Mouse (Mus musculus) CD4-positive, CD25-positive, alpha-beta regulatory T cell, adult 4 months (primary cell): Measurements from ENCODE around the gene Ccrl2. TPM values are rescaled to one million over a fixed set of nuclear protein-coding genes. Genes with fewer than 3 reads are reported as not detected.

ENCODE experiments used
- ATAC-seq: one replicate; pipeline ENCODE4 v1.8.0; 2017
- polyA plus RNA-seq, 2 experiments: library from polyadenylated mRNA; unstranded; fragments of 100-300 nt; shearing (Covaris generic); gene quantifications; one replicate each; pipeline ENCODE4 v1.2.1; 2017

Gene Ccrl2
- 10 to 100 TPM; 25.6 to 26.3 TPM for polyA plus RNA-seq

GRCm38 (mm10) chr9:111056798-111057543 lies at the start of gene Ccrl2:
TSS of gene Ccrl2 (minus strand) at chr9:111057519.
- peak; percentile 43 for ATAC-seq

DNA sequence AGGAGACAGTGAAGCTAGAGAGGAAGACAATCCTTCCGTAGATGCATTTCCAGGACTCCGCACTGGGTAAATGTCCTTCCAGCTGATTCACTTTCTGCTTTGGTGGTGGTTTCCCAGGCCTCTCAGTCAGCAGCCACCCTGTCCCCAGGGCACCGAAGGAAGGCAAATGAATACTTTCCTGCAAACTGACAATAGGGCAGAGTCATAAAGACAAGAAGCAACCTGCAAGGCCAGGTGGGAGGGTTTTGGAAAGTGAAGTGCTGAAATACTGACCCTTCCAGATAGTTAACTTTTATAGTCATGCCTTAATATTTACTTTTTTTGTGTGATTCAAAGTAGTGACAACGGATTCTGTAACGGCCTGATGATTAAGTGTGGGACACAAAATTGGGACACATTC lies 46.6 kb upstream of the Ccrl2 start:
- ATAC-seq, result no peak

DNA sequence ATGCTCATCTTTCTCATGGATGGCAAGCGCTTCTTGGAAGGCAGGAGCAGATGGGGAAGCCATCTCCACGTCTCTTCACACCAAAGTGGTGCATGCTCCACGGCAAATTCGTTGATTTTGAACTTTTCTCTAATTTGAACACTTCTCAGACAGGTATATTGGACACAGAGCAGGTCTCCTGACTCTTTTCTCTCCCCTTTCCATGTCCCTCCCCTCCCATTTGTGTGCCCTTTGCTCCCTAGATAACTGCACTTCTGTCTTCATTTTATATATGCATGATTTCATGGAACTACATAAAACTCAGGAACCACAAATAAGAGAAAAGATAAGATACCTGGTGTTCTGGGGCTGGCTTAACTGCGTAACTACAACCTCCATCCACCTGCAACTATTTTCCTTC lies 46.0 kb upstream of the Ccrl2 start:
- no peak for ATAC-seq

GRCm38 (mm10) chr9:111100406-111100805 lies 43.1 kb upstream of the Ccrl2 start:
- no peak for ATAC-seq

GRCm38 (mm10) chr9:111097543-111097942 lies 40.2 kb upstream of the Ccrl2 start:
- no peak for ATAC-seq

DNA sequence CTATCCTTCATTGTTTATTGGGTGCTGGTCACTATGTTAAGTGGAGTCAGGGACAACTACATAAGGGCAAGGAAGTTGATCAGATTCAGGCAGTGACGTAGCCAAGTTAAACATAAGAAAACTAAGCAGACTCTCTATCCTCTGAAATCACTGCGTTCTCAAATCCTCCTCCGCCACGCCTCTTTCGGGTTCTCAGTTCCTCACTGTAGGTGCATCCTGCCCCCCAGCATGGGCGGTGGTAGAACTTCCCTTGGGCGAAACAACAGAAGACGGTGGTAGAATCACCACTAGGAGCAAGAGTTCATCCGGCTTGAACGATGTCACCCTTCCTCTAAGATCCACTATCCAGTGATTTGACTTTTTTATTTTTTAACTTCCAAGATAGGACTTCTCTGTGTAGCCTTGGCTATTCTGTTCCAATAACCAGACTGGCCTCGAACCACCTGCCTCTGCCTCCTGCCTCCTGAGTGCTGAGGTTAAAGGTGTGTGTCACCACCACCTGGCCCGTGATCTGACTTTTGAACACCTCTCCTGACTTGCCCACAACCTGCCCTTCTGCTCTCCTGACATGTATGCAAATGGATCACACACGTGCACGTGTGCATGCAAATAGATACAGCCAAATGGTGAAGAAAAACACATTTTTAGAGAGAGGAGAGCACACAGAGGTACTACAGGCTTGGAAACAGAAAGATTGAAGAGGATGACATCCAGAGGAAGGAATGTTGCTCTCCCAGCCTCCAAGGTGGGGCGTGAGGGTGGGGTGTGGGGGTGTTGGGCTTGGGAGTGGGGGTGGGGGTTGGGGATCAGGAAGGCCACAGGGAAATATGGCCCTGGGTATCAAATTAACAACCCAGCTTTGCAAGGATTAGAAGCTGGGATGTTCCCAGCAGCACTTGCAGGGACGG lies 39.4 kb upstream of the Ccrl2 start:
- ATAC-seq, result no peak

GRCm38 (mm10) chr9:111095710-111096109 lies 38.4 kb upstream of the Ccrl2 start:
- no peak for ATAC-seq

- no peak for ATAC-seq
These were observed 37.3 kb upstream of the Ccrl2 start for GRCm38 (mm10) chr9:111094626-111095025.

DNA sequence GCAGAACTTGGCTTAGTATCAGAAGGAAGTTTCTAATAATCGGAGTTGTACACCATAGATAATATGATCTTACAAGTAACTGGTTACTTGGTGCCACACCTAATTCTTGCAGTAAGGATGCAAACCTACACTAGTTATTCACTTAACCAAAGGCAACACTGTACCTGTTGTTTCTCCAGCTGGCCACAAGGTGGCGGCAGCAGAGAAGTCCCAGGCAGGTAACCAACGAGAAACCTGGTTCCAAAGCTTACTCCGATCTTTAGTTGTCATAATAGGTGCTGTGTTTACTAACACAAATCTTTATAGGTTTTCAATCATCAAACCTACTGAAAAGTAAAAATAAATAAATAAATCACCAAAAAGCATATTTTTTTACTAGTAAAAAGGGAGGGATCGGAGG lies 35.8 kb upstream of the Ccrl2 start:
- ATAC-seq, result peak; percentile 51

DNA sequence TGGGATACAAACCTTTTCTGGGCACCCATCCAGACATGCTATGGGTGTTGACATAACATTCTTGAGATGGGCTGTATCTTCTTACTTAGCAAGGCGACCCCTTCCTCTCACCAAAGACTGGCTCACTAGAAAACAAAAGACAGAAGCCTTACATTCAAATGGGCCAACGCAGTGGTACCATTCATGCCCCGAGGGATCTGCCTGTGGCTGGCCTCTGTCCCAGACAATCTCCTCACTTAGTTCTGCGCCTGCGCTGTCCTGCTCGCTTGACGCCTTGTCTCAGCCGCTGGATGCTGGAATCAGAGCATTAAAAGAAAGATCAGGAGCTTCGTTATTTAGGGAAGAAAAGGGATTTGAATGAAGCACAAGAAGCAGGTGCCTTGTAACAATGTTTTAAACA lies 35.3 kb upstream of the Ccrl2 start:
- no peak for ATAC-seq

DNA sequence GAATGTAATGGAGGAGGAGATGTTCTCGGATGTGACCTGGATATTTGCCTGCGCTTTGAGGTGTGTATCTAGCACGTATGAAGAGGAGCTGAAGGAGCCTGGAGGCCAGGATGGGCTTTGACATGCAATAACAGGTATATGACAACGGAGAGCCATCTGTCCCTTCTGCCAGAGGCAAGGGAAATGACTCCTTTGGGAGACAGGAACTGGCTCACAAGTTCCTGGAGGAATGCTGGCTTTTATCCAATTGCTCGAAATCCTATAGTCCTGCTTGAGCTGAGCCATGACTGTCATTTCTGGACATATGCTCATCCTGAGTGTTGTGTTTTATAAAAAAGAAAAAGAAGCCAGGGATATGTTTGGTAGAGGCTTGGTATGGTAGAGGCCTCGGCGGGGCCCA lies 31.6 kb upstream of the Ccrl2 start:
- ATAC-seq, result no peak

GRCm38 (mm10) chr9:111087960-111088359 lies 30.6 kb upstream of the Ccrl2 start:
- no peak for ATAC-seq

GRCm38 (mm10) chr9:111086995-111087606 lies 29.8 kb upstream of the Ccrl2 start:
- no peak for ATAC-seq

DNA sequence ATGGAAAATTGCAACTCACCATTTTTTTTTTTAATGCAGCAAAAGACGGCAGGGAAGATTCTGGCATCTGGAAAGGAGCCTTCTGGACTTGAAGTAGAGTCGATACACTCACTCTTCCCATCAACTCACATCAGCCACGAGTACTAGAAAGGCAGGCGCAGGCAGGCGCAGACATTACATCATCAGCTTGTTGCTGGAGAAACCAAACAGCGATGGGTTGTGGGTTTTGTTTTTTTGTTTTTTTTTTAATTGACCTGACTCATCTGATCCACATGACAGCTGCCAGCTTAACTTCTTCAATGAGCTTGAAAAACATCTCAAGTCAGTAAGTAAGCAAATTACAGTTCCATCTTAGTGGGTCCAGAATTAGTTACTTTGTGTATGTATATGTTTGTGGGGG lies 28.8 kb upstream of the Ccrl2 start:
- no peak for ATAC-seq

DNA sequence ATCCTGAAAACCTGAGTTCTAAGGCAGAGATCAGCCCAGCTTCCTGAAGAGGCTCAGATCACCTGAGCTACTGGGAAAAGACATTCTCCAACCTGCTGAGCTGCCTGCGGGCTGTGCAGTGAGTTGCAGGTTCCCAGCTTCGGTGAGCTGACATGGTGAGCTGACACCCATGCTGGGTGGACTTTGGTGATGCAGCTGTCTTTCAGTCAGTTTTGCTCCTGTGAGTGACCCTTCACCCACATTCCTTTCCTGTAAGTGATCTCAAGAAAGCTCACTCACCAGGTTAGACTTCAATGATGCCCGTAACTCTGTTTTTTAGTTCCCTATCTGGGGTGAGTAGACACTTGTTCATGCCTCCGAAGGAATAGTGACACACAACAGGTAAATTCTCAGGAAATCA lies 28.0 kb upstream of the Ccrl2 start:
- no peak for ATAC-seq

GRCm38 (mm10) chr9:111081765-111082164 lies 24.4 kb upstream of the Ccrl2 start:
- ATAC-seq, result no peak

DNA sequence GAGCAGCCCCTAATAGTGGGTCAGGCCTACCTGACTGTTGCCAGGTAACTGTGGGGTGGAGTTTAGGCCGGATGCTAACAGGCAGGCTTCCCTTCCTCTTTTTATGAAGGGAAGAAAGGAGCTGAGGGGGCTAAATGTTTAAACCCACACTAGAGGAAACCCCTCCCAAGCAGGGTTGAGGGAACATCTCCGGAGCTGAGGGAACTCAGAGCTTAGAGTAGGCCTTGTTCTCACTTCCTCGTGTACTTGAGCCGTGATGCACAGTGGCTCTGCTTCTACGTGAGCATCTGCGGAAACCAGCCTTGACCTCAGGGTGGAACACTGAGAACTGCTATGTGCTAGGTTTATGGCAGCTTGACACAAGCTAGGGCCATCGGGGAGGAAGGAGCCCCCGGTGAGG lies 23.5 kb upstream of the Ccrl2 start:
- ATAC-seq, result no peak

- ATAC-seq, result no peak
These were observed 20.4 kb upstream of the Ccrl2 start for GRCm38 (mm10) chr9:111077745-111078144.

DNA sequence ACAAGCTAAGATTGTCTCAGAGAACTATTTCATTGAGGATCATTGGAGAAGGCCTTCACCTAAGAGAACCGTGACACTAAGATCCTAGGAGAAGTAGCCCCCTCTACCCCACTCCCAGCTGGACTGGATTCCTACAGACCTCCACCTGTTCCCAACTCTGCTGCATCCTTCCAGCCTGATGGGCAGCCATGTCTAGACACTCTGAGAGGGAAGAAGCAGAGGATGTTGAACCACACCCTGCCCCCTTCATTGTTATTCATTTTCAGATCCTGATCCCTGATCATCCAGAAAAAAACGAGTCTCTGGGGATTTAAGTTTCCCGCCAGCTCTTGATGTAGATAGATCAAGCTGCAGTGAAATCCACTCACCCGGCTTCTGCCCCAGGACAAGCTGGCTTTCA lies 15.7 kb upstream of the Ccrl2 start:
- no peak for ATAC-seq

- no peak for ATAC-seq
These were observed 14.9 kb upstream of the Ccrl2 start for GRCm38 (mm10) chr9:111072175-111072574.

- peak; percentile 57 for ATAC-seq
These were observed 13.2 kb upstream of the Ccrl2 start for GRCm38 (mm10) chr9:111070546-111070961.

- ATAC-seq, result no peak
These were observed 9.7 kb upstream of the Ccrl2 start for GRCm38 (mm10) chr9:111067052-111067451.

- ATAC-seq, result no peak
These were observed 5.5 kb upstream of the Ccrl2 start for GRCm38 (mm10) chr9:111062840-111063239.
